Mouse (Mus musculus) kidney, adult 2 months (tissue): ENCODE results near the gene Asxl2.

Source experiments
- CTCF ChIP-seq: fragments of 200-500 bp; conservative IDR thresholded peaks from 2 replicates; pipeline ENCODE4 v1.5.1; 2011; ENCODE audit warnings: low read depth, mild to moderate bottlenecking, control low read depth, low read length, moderate library complexity, mixed read lengths; ENCODE audit not compliant: insufficient read depth, insufficient read length
- POLR2A ChIP-seq: fragments of 200-500 bp; IDR thresholded peaks from one replicate; pipeline ENCODE4 v1.6.1; 2011; ENCODE audit warnings: low read depth, low read length, control low read depth

DNA sequence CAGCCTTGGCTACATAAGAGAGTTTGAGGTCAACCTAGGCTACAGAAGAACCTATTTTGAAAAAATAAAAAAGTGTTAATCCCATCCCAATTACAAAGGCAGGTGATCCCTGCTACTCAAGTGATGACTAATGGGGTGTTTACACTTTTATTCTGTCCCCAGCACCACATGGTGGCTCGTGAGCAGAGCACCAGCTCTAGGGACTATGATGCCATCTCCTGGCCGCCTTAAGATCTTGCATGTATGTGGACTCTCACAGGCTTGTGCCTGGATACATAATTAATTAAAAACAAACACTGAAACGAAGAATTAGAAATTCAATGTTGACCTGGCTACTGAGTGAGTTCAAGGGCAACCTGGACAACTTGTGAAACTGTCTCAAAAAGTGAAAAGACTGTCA is 49.5 kb upstream of the Asxl2 start:
- TF ChIP-seq CTCF: peak; percentile 34; the same call in 1 of the 2 replicates
- no peak for TF ChIP-seq POLR2A
